Mouse (Mus musculus): ENCODE measurements around the gene Mrpl21.

The Mrpl21 gene

DNA sequence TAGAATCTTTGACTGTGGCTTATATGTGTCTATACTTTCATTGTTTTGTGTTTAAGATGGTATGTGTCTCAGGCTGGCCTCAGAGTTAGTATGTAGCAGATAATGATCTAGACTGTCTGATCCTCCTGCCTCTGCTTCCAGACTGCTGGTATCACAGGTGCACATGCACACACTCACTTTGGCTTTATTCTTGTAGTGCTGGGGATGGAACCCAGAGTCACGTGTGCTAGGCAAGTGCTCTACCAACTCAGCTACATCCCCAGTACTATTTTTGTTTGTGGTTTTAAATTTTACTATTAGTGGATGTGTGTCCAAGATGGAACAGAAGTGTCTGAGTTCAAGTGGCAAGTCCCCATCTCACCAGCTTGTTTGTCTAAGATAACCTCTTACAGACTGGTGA, 10.3 kb downstream of the Mrpl21 start:
- in situ Hi-C loops (cut with MboI; ENCODE audit: low pct_unique_long_range_greater_than_20kb in 1 of 2, low sequenced_read_pairs in 2 of 2, unreplicated experiment in 1 of 2): no loop called here

DNA sequence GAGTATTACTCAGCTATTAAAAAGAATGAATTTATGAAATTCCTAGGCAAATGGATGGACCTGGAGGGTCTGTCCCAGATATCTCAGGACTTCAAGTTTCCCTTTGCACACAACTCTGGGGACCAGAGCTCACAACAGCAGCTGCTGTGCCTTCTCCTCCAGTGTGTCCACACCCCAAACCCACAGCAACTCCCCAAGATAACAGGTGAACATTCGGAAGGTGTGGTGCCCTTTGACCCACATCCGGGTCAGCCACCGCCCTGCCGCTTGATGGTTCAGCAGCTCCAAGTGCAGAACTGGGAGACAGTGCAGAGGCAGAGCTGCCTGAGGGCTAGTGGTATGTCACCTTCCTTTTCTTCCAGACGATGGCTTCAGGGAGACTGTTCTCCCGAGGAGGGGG, 12.5 kb downstream of the Mrpl21 start:
- in situ Hi-C loops (cut with MboI; ENCODE audit: low pct_unique_long_range_greater_than_20kb in 1 of 2, low sequenced_read_pairs in 2 of 2, unreplicated experiment in 1 of 2): no loop called here

DNA sequence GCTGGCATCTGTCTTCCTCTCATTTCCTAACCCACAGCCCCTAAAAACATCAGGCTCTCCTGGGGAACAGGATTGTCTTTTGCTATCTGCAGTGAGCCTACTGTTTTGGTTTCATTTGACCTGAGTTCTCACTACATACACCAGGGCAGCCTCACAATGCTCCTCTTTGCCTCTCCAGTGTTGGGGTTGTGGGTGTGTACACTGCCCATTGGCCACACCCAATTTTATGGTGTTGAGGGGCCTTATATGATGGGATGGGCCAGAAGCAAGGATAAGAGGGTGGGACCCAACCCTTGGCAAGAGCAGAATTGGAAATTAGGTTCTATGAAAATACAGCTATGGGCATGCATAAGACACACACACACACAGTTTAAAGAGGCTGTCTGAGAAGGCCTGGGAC, 14.3 kb downstream of the Mrpl21 start:
- in situ Hi-C loops (cut with MboI; ENCODE audit: low pct_unique_long_range_greater_than_20kb in 1 of 2, low sequenced_read_pairs in 2 of 2, unreplicated experiment in 1 of 2): no loop called here

DNA sequence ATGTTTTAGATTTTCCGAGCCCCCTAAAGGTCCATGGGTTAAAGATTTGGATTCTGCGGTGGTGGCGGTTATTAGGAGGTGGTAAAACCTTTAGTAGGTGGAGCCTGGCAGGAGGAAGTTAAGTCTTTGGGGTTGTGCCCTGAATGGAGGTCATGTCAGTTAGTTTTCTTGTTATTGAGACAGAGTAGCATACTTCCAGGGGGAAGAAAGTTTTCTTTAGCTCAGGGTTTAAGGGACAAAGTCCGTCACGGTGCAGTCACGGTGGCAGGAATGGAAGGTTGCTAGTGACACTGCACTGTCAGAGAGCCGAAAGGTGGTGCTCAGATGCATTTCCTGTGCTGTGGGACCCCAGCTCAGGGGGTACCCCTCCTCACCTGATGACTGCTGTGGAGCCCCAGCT, 15.1 kb downstream of the Mrpl21 start:
- in situ Hi-C loops (cut with MboI; ENCODE audit: low pct_unique_long_range_greater_than_20kb in 1 of 2, low sequenced_read_pairs in 2 of 2, unreplicated experiment in 1 of 2): no loop called here

DNA sequence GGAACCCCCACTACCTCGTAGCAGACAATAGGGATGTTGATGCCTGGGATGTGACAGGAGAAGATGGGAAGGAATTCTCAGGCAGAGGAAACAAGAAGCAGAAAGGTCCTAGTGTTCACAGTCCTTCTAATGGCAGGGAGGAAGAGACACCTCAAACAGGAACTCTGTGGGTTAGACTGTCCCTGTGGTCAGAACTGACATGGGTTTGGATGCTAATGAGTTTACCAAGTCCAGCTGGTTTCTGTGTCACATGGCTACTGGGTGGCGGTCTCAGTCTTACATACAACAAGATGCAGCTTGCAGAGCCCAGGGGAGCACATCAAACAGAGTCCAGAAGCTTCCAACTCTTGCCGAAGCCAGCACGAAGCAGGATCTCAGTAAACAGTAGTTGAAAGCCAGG, 21.3 kb downstream of the Mrpl21 start:
- in situ Hi-C loops (cut with MboI; ENCODE audit: low pct_unique_long_range_greater_than_20kb in 1 of 2, low sequenced_read_pairs in 2 of 2, unreplicated experiment in 1 of 2): no loop called here

DNA sequence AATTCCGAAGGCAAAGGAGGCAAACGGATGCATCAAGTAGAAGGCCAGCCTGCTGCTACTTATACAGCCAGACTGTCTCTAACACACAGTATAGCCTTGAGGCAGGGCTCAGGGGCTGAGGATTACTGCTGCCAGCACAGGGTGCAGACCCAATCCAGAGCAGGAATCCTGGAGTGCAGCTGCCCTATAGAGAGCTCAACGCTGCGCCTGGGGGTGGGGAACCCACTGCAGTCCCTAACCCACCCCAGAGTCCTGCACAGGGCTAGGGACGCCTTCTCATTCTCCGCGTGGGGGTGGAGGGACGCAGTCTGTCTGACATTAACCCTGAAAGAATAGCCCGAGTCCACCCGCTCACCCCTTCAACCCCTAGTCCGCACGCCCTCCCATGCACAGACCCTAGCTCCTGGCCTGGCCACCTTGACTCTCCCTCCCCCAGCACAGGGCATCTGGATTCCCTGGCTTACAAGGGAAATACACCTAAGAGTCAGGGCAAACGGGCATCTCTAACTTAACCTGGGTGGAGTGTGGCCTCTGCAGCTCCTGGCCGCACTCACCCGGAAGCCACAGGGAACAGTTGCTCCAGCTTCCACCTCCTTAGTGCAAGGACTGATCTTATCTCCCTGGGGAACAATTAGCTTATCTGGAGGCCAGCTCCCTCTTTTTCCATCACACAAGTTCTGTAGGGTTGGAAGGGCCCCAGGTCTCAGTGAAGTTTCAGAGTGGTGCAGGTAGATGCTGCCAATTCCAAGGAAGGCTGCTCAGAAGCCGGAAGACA, 24.7 kb downstream of the Mrpl21 start:
- in situ Hi-C loops (cut with MboI; ENCODE audit: low pct_unique_long_range_greater_than_20kb in 1 of 2, low sequenced_read_pairs in 2 of 2, unreplicated experiment in 1 of 2): no loop called here

DNA sequence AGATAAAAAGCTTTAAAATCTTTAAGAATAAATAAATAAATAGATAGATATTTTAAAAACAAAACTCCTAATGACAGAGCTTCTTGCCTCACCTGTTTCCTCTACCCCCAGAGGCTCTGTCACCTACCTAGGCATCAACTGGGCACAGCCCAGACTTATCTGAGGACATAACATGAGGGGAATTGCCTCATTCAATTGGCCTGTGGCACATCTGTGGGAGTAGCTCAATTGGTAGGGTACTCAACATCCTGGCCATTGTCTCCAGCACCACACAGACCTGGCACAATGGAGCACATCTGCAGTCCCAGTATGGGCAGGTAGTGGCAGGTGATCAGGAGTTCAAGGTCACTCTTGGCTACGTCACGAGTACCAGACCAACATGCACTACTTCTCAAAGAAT, 36.6 kb downstream of the Mrpl21 start:
- in situ Hi-C loops (cut with MboI; ENCODE audit: low pct_unique_long_range_greater_than_20kb in 1 of 2, low sequenced_read_pairs in 2 of 2, unreplicated experiment in 1 of 2): loop anchor here in 1 of 2 experiments (10.0 kb wide), 1 partner anchor 115 kb away; no protein-coding TSS in a partner anchor

DNA sequence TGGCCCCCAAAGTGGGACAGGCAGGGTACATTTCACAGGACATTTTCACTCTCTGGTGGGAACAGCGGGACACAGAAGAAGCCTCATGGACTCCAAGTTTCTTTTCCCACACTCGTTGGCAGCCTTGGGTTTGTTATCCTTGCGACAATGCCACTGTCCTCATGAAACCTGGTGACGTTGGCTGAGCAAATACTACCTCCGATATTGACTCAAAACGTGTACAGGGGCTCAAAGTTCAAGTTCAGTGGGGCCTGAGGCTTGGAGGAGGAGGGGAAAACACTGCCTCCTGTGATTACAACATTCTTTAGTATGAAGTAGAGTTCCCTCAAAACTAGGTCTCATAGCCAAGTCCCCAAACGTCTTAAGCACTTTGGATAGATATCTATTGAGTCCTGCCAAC, 37.4 kb downstream of the Mrpl21 start:
- in situ Hi-C loops (cut with MboI; ENCODE audit: low pct_unique_long_range_greater_than_20kb in 1 of 2, low sequenced_read_pairs in 2 of 2, unreplicated experiment in 1 of 2): no loop called here

DNA sequence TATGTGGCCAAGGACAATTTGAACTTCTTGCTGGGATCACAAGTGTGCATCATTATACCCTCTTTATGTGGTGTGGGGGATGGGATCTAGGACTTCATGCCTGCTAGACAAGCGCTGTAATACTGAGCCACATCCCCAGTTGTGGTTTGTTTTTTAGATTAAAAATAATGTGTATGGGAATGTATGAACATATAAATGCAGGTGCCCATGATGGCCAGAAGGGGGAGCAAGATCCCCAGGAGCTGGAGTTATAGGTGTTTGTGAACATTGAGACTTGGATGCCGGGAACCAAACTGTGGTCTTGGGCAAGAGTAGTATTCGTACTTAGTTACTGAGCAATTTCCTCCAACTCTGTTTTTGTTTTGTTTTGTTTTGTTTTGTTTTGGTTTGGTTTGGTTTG, 38.1 kb downstream of the Mrpl21 start:
- in situ Hi-C loops (cut with MboI; ENCODE audit: low pct_unique_long_range_greater_than_20kb in 1 of 2, low sequenced_read_pairs in 2 of 2, unreplicated experiment in 1 of 2): no loop called here

DNA sequence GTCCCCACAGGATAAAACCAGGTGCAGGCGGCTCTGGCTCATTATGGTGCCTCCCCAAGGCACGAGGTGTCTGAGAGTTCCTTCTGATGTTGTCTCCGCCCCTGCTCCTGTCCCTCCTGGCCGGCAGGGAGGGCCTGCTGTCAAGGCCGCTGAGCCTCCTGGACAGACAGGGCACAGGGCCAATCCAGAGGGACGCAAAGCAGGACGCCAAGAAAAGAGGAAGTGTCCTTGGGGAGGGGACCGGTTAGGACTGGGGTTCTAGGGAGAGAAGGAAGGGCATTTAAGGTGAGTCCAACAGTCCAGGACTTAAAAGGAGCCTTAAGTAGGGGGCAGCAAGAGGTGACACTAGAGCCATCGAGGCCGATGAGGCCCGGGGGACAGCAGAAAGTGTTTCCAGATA, 38.9 kb downstream of the Mrpl21 start:
- in situ Hi-C loops (cut with MboI; ENCODE audit: low pct_unique_long_range_greater_than_20kb in 1 of 2, low sequenced_read_pairs in 2 of 2, unreplicated experiment in 1 of 2): no loop called here

DNA sequence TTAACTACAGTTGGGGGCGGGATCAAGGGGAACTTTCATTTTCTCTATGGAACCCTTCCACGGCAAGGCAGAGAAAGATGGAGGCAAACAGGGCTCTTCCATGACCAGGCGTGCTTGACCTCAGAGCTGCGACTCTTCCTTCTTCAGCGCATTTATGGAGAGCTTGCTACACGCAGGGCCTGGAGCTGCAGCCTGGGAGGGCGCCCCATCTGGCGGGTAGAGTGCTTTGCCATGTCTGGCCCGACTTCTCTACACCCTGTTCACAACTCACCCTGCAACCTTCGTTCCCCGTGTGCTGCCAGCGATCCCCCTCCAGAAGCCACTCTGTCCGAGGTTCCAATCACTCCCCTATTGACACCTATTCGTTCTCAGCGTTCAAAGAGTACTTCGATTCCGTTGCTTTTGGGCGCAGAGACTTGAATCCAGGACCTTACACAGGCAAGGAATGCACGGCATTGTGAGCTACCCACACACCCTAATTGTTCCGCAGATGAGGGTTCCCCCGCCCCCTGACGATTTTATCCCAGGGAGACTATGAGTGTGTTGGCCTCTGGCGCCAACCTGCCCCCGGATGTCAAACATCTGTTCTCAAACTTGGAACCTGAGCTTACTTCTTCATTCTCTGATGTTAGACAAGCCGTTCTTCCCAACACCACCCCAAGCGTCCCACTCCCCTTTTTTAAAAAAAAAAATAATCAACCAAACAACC, 39.7 kb downstream of the Mrpl21 start, which contains the start of gene Cpt1a:
Gene Cpt1a, plus strand, starts transcription at position 74 of the 709 bp plus-strand sequence.
- in situ Hi-C loops (cut with MboI; ENCODE audit: low pct_unique_long_range_greater_than_20kb in 1 of 2, low sequenced_read_pairs in 2 of 2, unreplicated experiment in 1 of 2): no loop called here

DNA sequence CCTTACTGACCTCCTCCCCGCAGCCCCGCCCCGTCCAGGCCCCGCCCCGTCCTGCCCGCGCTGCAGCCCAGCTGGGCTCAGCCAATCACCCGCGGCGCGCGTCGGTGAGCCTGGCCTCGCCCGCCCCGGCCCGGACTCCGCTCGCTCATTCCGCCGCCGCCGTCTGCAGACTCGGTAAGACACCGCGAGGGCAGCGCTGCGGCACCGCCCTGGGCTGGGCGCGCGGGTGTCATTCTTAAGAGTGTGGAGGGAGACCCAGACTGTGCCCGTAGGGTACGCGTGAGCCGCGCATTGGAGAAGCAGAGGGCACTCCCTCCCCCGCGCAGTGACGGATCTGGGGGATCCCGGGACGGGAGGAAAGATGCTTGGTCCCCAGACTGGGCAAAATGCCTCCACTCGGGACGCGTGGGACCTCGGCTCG, 40.5 kb downstream of the Mrpl21 start:
- in situ Hi-C loops (cut with MboI; ENCODE audit: low pct_unique_long_range_greater_than_20kb in 1 of 2, low sequenced_read_pairs in 2 of 2, unreplicated experiment in 1 of 2): no loop called here

DNA sequence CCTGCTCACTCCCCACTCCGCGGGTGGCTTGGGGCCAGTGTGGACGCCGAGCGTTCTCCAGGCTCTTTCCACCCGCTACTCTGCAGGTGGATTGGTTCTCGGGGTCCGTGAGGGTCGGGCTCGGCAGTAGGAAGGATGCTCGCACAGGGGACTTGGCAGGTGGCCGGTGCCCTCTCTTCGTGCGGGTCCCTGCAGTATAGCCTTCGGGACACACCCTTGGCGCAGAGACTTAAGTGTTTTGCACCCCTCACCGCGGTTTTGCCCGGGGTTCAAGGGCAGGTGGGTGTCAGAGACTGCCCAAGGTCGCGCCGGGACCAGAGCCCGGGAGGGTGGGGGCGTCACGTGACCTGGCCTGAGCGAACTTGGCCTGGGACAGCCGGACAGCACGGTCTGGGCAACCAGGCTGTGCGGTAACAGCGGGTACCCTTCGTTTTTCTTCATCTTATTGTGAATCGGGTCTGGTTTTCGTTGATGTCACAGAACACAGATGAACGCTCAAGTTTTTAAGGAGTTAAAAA, 41.1 kb downstream of the Mrpl21 start:
- in situ Hi-C loops (cut with MboI; ENCODE audit: low pct_unique_long_range_greater_than_20kb in 1 of 2, low sequenced_read_pairs in 2 of 2, unreplicated experiment in 1 of 2): no loop called here

DNA sequence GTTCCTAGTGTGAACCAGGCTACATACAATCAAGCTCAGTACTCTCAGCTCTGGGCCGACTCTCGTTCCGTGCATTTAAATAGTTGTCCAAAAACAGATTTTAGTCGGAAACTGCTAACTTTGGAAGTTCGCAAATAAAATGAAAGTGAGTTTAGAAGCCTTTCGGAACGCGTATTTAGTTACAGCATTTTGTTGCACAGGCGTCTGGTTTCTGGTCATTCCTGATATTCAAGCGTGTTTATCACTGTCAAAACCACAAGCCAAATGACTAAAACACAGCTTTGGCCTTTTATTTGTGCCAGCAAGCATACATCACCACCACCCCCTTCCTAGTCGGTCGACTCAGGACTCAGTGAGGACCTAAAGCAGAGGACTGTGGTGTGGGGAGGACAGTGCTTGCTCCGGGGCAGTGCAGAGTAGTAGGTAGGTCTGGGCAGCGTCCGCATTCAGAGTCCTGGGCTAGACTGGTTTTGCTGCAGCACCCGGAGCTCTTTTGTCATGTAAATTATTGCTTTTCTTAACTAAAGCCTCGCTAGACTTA, 41.6 kb downstream of the Mrpl21 start:
- in situ Hi-C loops (cut with MboI; ENCODE audit: low pct_unique_long_range_greater_than_20kb in 1 of 2, low sequenced_read_pairs in 2 of 2, unreplicated experiment in 1 of 2): no loop called here

DNA sequence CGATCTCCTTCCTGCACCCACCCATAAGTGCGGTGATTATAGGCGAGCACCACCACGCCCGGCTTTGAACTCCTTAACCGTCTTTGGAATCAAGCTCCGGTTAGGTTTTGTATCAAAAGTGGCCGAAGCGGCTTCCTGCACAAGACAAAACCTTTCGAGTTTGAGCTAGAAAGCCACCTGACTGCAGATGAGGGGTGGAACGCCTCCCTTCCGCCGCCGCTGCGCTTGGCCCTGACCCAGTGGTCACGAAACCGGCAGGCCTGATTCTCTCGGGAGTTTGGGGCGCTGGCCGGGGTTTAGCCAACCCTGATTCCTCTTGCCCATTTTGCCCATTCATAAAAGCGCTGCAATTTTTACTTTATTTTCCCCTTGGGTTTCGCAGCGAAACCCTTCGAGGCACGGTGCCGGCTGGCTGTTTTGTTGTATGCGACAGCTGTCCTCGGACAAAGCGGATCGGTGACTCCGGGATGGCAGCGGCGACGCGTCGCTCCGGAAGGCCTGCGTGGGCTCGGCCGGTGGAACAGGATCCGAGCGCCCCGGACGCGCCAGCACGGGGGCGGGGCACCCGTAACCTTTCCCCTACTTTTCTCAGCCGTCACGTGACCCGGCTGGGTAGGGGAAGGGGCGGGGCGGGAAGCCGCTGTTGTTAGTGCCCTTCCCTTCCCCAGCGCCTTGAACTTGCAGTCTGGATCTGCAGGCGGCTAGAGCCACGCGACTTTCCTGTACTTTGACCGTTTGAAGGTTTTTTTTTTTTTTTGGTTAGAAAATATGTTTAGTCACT, 42.4 kb downstream of the Mrpl21 start:
- in situ Hi-C loops (cut with MboI; ENCODE audit: low pct_unique_long_range_greater_than_20kb in 1 of 2, low sequenced_read_pairs in 2 of 2, unreplicated experiment in 1 of 2): no loop called here

DNA sequence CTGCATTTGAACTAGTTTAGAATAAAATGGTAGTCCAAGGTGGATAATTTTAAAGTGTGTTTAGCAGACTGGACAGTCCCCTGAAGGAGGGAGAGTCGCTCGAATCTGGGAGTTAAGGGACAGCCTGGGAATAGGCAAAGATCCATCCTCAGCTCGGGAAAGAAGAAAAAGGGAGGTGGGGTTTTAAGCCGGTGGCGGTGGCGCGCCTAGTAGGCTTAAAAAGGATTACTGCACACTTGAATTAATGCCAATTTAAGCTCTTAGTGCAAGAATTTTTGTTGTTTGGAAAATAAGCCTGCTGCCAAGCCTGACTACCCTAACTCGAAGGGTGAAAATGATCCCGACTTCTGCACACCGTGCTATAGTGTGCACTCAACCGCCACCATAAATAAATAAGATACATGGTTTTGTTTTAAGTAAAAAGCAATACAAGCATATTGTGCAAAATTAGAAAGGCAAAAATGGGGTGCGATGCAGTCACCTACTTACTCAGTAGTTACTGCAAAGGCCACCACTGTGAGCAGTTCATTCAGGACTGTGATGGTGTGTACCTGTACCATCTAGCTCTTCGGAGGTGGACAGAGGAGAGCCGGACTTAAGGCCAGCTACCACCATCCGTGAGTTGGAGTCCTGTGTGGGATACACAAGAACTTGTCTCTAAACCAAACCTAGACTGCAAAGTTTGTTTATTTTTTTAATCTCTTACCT, 43.2 kb downstream of the Mrpl21 start:
- in situ Hi-C loops (cut with MboI; ENCODE audit: low pct_unique_long_range_greater_than_20kb in 1 of 2, low sequenced_read_pairs in 2 of 2, unreplicated experiment in 1 of 2): no loop called here

DNA sequence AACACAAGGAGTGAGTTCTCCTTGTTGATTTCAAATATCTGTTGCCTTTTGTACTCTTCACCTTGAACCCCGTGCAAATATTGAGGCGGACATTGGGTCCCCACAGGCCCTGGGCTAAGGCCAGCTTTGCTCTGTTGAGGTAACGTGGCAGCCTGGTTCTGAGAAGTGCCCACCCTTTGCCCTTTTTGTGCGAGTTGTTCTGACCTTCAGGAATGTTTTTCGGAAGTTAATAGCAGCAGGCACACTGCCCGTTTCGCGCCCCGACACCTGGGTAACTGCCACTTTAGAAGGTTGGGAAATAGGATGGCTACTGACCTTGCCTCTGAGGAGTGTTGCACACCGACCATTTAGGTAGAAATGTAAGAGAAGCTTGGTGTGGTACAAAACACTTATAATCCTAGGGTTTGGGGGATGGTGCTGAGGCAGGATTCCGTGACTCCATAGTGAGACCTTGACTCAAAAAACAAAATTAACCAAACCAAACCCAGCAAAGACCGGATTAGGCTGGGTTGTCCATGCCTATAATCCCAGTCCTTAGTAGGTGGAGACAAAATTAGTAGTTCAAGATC, 43.9 kb downstream of the Mrpl21 start:
- in situ Hi-C loops (cut with MboI; ENCODE audit: low pct_unique_long_range_greater_than_20kb in 1 of 2, low sequenced_read_pairs in 2 of 2, unreplicated experiment in 1 of 2): no loop called here

DNA sequence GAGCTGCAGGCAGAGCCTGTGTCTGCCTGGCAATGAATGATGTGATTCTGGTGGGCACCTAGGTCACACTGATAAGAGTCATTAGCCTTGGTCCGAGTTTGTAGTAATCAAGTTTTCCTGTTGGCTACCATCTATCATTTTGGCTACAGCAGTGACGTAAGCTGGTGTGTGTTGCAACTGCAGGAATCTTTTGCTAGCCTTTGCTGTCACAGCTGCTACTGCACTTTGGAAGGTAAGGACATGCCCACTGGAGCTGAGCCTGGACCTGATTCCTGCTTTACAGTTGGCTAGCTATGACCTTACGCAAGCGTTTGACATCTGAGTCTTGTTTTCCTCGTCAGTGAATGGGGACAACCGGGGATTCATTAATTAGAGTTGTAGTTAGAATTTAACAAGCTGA, 50.5 kb downstream of the Mrpl21 start:
- in situ Hi-C loops (cut with MboI; ENCODE audit: low pct_unique_long_range_greater_than_20kb in 1 of 2, low sequenced_read_pairs in 2 of 2, unreplicated experiment in 1 of 2): no loop called here
